Mouse (Mus musculus) spleen, adult 2 months (tissue): ENCODE results near the gene Tmub2.

Source experiments
- CTCF ChIP-seq: fragments of 200-500 bp; IDR thresholded peaks from 2 replicates; pipeline ENCODE4 v1.5.1; 2011; ENCODE audit warnings: mild to moderate bottlenecking, inconsistent platforms; ENCODE audit not compliant: insufficient read depth, insufficient read length, insufficient replicate concordance; ENCODE audit errors: extremely low read depth
- POLR2A ChIP-seq: fragments of 200-500 bp; IDR thresholded peaks from 2 replicates; pipeline ENCODE4 v1.6.1; 2011; ENCODE audit warnings: low read depth, low read length, inconsistent platforms

DNA sequence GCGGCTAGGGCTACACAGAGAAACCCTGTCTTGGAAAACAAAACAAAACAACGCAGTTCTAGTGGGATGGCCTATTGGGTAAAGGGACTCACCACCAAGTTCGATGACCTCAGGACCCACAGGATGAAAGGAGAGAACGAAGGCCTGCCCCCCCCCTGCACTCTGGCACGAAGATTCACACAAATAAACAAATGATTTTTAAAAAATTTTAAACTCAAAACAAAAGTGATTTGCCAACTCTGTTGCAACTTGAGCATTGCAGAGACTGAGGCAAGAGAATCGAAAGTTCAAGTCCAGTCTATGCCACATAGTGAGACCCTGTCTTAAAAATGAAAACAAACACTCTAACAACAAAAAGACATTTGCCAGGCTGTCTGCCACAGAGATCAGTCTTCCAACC lies 44.1 kb upstream of the Tmub2 start:
- no peak for TF ChIP-seq POLR2A
- no peak for TF ChIP-seq CTCF
